Mouse (Mus musculus): ENCODE results near the gene Capn1.

GRCm38 (mm10) chr19:6058513-6058912 lies 42.8 kb upstream of the Capn1 start:
- TF ChIP-seq CTCF (IDR thresholded peaks at IDR 0.05; ENCODE audit: low read depth, low read length), result no peak
- TF ChIP-seq POLR2A (IDR thresholded peaks at IDR 0.05; ENCODE audit: borderline replicate concordance, low read depth, low read length), result no peak
